Mouse (Mus musculus): ENCODE measurements around the gene Six3. TPM values are rescaled to one million over a fixed set of nuclear protein-coding genes. Genes with fewer than 3 reads are reported as not detected.

Six3 gene
- polyA plus RNA-seq, 1 experiment from 2014 or later, result 17.6 TPM

DNA sequence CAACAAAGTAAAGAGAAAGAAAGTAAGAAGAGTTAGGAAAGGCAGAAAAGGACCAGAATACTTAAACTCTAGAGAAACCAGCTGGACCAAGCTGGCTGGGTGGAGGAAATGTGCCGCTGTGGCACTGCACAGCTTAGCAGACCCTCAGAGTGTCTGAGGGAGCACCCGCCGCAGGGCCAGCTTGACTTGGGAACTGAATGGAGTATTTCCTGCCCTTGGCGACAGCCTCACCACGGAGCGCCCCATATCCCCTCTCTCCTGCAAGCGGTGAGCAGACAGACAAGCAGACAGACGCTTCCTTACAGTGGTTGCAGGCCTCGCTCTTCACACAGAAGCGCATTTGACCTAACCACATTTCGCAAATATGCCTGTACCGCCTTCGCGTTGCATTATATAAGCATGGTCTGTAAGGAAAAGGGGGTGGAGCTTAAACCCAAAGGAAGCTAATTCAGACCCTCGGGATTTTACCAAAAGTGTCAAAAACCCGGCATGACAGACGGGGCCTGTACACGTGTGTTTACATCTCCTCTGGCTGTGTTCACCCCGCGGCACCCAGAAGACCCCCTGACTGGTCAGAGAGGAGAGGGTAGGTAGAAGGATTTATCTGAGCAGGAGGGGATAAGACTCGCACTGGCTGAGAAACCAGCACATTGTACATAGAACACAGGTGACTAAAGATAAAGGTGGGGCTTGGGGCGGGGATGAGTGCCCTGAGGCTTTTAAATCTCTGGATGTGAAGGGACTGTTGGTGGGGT is 17.1 kb downstream of the Six3 start:
- WGBS, result 47% methylated on average over 22 of the region's 22 CpGs
- Histone ChIP-seq H3K36me3 (ENCODE audit: control insufficient read depth, insufficient read depth) (no peaks in the 10 kb centered on the region), H3K4me1 (replicated peaks; ENCODE audit: control insufficient read depth, insufficient read depth, low read length) (peaks cover 5% of the 10 kb centered on the region), H3K4me2 (ENCODE audit: low read length) (no peak overlapping the region), H3K9me3 (ENCODE audit: control insufficient read depth, low read length) (no peaks in the 10 kb centered on the region), H3K27me3 (replicated peaks; ENCODE audit: control insufficient read depth, insufficient read depth, low read length) (peaks cover 59% of the 10 kb centered on the region), H3K9ac (replicated peaks; ENCODE audit: low read depth, low read length) (no peak overlapping the region), H3K4me3 (replicated peaks; ENCODE audit: low read length) (no peak overlapping the region), H3K27ac (ENCODE audit: low read length) (no peak overlapping the region)
- no peak for ATAC-seq

GRCm38 (mm10) chr17:85631106-85631505 is 17.7 kb downstream of the Six3 start:
- H3K27me3 ChIP-seq (replicated peaks; ENCODE audit: control insufficient read depth, insufficient read depth, low read length), result peaks cover 53% of the 10 kb centered on the region
- no peak for ATAC-seq
- H3K36me3 ChIP-seq (ENCODE audit: control insufficient read depth, insufficient read depth), result no peaks in the 10 kb centered on the region
- H3K9ac ChIP-seq (replicated peaks; ENCODE audit: low read depth, low read length), result no peak overlapping the region
- H3K4me3 ChIP-seq (replicated peaks; ENCODE audit: low read length), result no peak overlapping the region
- H3K27ac ChIP-seq (ENCODE audit: low read length), result no peak overlapping the region
- 27% methylated on average over 4 of the region's 5 CpGs for WGBS
- no peaks in the 10 kb centered on the region for H3K9me3 ChIP-seq (ENCODE audit: control insufficient read depth, low read length)
- H3K4me2 ChIP-seq (ENCODE audit: low read length), result no peak overlapping the region
- peaks cover 3% of the 10 kb centered on the region; the same call in 1 of the 2 replicates for H3K4me1 ChIP-seq (replicated peaks; ENCODE audit: control insufficient read depth, insufficient read depth, low read length)

DNA sequence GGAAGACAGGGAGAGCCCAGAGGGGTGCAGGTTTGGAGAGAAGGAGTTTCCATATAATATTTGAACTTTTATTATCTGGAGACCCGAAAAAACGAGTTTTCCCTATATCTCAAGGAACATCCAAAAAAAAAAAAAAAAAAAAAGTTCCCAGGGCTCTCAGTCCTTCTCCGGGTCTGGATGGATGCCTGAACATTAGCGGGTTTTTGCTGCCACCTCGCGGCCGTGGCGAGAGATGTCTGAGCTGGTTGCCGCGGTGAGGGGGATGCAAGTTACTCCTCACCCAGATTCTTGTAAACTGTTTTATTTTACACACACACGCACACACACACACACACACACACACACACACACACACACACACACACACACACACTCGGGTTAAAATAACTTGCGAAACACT is 20.2 kb downstream of the Six3 start:
- H3K4me3 ChIP-seq (replicated peaks; ENCODE audit: low read length), result no peak overlapping the region
- no peak overlapping the region for H3K4me2 ChIP-seq (ENCODE audit: low read length)
- H3K9me3 ChIP-seq (ENCODE audit: control insufficient read depth, low read length), result no peaks in the 10 kb centered on the region
- no peaks in the 10 kb centered on the region for H3K36me3 ChIP-seq (ENCODE audit: control insufficient read depth, insufficient read depth)
- 0 out of 2 replicates have a peak, but pooled peaks have one; percentile 41 for ATAC-seq
- peaks cover 2% of the 10 kb centered on the region; the same call in 1 of the 2 replicates for H3K4me1 ChIP-seq (replicated peaks; ENCODE audit: control insufficient read depth, insufficient read depth, low read length)
- no peak overlapping the region for H3K9ac ChIP-seq (replicated peaks; ENCODE audit: low read depth, low read length)
- H3K27ac ChIP-seq (ENCODE audit: low read length), result no peak overlapping the region
- peaks cover 28% of the 10 kb centered on the region for H3K27me3 ChIP-seq (replicated peaks; ENCODE audit: control insufficient read depth, insufficient read depth, low read length)
- 1% methylated on average over 13 of the region's 13 CpGs for WGBS

DNA sequence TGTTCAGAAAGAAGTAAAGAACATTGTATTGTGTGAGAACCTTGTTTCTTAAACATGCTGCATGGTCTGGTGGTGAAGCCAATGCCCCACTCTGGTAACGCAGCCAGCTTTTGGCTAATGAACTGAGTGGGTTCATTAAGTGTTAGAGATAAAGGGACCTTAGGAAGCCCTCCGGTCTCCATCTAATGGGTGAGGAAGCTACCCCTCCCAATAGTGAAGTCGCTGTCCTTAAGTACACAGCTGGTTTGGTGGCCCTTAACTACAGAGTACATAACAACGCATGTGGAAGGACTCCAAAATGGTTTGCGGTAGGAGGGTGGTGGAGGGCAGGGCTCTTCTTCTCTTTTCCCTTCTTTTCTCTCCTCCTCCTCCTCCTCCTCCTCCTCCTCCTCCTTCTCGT is 24.5 kb downstream of the Six3 start:
- 79% methylated on average over 5 of the region's 6 CpGs for WGBS
- no peaks in the 10 kb centered on the region for H3K4me1 ChIP-seq (replicated peaks; ENCODE audit: control insufficient read depth, insufficient read depth, low read length)
- no peak overlapping the region for H3K9ac ChIP-seq (replicated peaks; ENCODE audit: low read depth, low read length)
- no peak overlapping the region for H3K4me3 ChIP-seq (replicated peaks; ENCODE audit: low read length)
- H3K9me3 ChIP-seq (ENCODE audit: control insufficient read depth, low read length), result no peaks in the 10 kb centered on the region
- H3K27ac ChIP-seq (ENCODE audit: low read length), result no peak overlapping the region
- H3K4me2 ChIP-seq (ENCODE audit: low read length), result no peak overlapping the region
- no peaks in the 10 kb centered on the region for H3K36me3 ChIP-seq (ENCODE audit: control insufficient read depth, insufficient read depth)
- ATAC-seq, result no peak
- H3K27me3 ChIP-seq (replicated peaks; ENCODE audit: control insufficient read depth, insufficient read depth, low read length), result 0 out of 2 replicates have a peak, but pooled peaks cover 5% of the 10 kb centered on the region

DNA sequence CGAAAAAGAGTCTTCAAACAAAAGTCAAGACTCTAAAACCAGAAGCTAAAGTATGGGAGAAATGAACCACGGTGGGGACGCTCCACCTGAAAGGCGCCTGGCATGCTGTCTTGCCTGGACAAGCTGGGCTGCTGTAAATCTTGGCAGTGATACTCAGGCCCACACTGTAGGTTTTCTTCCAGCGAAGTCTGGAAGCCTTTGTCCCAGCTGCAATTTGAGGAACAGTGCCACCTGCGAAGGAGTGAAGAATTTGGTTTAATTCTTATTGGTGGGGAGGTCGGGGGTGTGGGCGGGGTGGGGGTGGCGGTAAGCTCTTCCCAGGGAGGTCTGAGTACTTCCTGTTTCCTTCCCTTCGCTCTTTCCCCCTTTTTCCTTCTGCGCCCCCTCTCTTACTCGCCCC is 31.9 kb downstream of the Six3 start:
- H3K27ac ChIP-seq (ENCODE audit: low read length), result no peak overlapping the region
- peaks cover 12% of the 10 kb centered on the region for H3K4me1 ChIP-seq (replicated peaks; ENCODE audit: control insufficient read depth, insufficient read depth, low read length)
- peak overlapping the region; percentile 45 for H3K4me3 ChIP-seq (replicated peaks; ENCODE audit: low read length)
- peak overlapping the region; percentile 57 for H3K9ac ChIP-seq (replicated peaks; ENCODE audit: low read depth, low read length)
- peaks cover 16% of the 10 kb centered on the region for H3K27me3 ChIP-seq (replicated peaks; ENCODE audit: control insufficient read depth, insufficient read depth, low read length)
- H3K9me3 ChIP-seq (ENCODE audit: control insufficient read depth, low read length), result no peaks in the 10 kb centered on the region
- ATAC-seq, result peak; percentile 60
- H3K4me2 ChIP-seq (ENCODE audit: low read length), result peak overlapping the region; percentile 74
- no peaks in the 10 kb centered on the region for H3K36me3 ChIP-seq (ENCODE audit: control insufficient read depth, insufficient read depth)
- WGBS, result 5% methylated on average over 10 of the region's 12 CpGs

DNA sequence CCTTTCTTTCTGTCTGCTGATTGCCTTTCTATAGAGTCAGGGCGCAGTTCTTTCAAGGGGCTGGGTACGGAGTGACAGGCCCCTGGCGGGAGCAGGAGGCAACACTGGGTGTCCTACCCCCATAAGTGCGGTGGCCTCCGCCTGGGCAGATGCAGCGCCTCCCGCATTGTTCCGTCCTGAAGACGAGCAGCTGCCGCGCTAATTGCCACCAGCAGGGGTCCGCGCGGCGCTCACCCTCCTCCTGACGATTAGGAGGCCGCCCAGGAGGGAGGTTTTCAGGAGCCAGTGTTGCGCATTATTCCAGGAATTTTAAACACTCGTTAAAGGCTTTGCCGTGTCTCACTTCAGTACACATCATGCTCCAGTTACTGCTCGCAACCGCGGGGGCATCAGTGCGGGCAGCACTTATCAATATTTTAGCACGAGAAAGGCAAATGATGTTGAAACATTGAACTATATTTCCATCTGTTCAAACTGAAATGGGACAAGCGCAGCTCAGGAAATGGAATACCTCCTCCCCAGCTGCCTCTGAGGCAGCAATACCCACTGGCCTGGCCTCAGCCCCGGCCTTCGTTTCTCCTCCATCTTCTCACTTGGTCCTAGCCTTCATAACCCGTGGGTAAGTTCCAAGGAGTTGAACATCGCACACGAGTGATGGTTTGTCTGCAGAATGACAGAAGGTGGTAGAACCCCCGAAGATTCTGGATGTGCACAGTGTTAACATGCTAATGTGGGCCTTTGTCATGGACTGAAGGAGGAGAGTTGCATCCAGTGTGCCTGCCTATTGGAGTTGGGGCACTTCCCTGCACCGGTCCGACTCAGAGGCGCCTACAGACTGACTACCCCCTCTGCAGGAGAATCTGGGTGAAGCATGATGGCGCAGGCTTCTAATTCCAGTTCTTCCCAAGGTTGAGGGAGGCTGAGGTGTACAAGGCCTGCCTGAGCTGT is 32.6 kb downstream of the Six3 start:
- peak overlapping the region; percentile 45 for H3K4me3 ChIP-seq (replicated peaks; ENCODE audit: low read length)
- peaks cover 12% of the 10 kb centered on the region for H3K4me1 ChIP-seq (replicated peaks; ENCODE audit: control insufficient read depth, insufficient read depth, low read length)
- peak overlapping the region; percentile 57 for H3K9ac ChIP-seq (replicated peaks; ENCODE audit: low read depth, low read length)
- no peaks in the 10 kb centered on the region for H3K9me3 ChIP-seq (ENCODE audit: control insufficient read depth, low read length)
- H3K27me3 ChIP-seq (replicated peaks; ENCODE audit: control insufficient read depth, insufficient read depth, low read length), result peaks cover 16% of the 10 kb centered on the region
- H3K36me3 ChIP-seq (ENCODE audit: control insufficient read depth, insufficient read depth), result no peaks in the 10 kb centered on the region
- peak overlapping the region; percentile 74 for H3K4me2 ChIP-seq (ENCODE audit: low read length)
- H3K27ac ChIP-seq (ENCODE audit: low read length), result no peak overlapping the region
- ATAC-seq, result peak; percentile 88
- WGBS, result 2% methylated on average over 36 of the region's 36 CpGs

GRCm38 (mm10) chr17:85660016-85660415 is 46.6 kb downstream of the Six3 start:
- H3K9me3 ChIP-seq (ENCODE audit: control insufficient read depth, low read length), result no peaks in the 10 kb centered on the region
- H3K4me3 ChIP-seq (replicated peaks; ENCODE audit: low read length), result no peak overlapping the region
- no peak for ATAC-seq
- H3K9ac ChIP-seq (replicated peaks; ENCODE audit: low read depth, low read length), result no peak overlapping the region
- peaks cover 5% of the 10 kb centered on the region for H3K27me3 ChIP-seq (replicated peaks; ENCODE audit: control insufficient read depth, insufficient read depth, low read length)
- WGBS, result 92% methylated on average over 1 of the region's 1 CpGs
- H3K4me2 ChIP-seq (ENCODE audit: low read length), result no peak overlapping the region
- H3K4me1 ChIP-seq (replicated peaks; ENCODE audit: control insufficient read depth, insufficient read depth, low read length), result peaks cover 8% of the 10 kb centered on the region
- H3K27ac ChIP-seq (ENCODE audit: low read length), result no peak overlapping the region
- H3K36me3 ChIP-seq (ENCODE audit: control insufficient read depth, insufficient read depth), result no peaks in the 10 kb centered on the region

GRCm38 (mm10) chr17:85661521-85661920 is 48.1 kb downstream of the Six3 start:
- H3K4me3 ChIP-seq (replicated peaks; ENCODE audit: low read length), result no peak overlapping the region
- peaks cover 12% of the 10 kb centered on the region for H3K27me3 ChIP-seq (replicated peaks; ENCODE audit: control insufficient read depth, insufficient read depth, low read length)
- no peaks in the 10 kb centered on the region for H3K9me3 ChIP-seq (ENCODE audit: control insufficient read depth, low read length)
- no peak overlapping the region for H3K9ac ChIP-seq (replicated peaks; ENCODE audit: low read depth, low read length)
- no peak for ATAC-seq
- H3K27ac ChIP-seq (ENCODE audit: low read length), result no peak overlapping the region
- H3K4me1 ChIP-seq (replicated peaks; ENCODE audit: control insufficient read depth, insufficient read depth, low read length), result peaks cover 8% of the 10 kb centered on the region
- whole genome bisulfite sequencing, result 67% methylated on average over 5 of the region's 5 CpGs
- H3K36me3 ChIP-seq (ENCODE audit: control insufficient read depth, insufficient read depth), result no peaks in the 10 kb centered on the region
- no peak overlapping the region for H3K4me2 ChIP-seq (ENCODE audit: low read length)

DNA sequence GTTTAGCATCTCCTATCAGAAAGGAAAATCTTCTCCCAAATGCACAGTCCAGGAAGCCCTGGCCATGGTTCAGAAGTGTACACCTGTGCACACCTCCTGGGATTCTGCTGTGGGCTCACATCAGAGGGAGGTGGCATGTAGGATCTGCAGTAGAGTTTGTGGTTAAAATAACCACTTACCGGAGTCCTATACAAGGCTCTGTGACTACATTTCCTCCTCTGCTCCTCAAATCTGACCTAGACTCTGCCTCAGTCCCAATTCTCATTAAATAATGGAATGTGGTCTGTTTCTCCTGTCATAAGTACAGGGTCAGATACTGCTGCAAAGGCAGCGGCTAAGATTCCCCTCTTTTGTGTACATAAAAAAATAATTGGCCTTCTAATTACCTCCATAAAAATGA is 50.8 kb downstream of the Six3 start:
- peaks cover 8% of the 10 kb centered on the region for H3K4me1 ChIP-seq (replicated peaks; ENCODE audit: control insufficient read depth, insufficient read depth, low read length)
- H3K36me3 ChIP-seq (ENCODE audit: control insufficient read depth, insufficient read depth), result no peaks in the 10 kb centered on the region
- H3K27me3 ChIP-seq (replicated peaks; ENCODE audit: control insufficient read depth, insufficient read depth, low read length), result peaks cover 12% of the 10 kb centered on the region
- H3K9me3 ChIP-seq (ENCODE audit: control insufficient read depth, low read length), result no peaks in the 10 kb centered on the region
- H3K27ac ChIP-seq (ENCODE audit: low read length), result no peak overlapping the region
- H3K9ac ChIP-seq (replicated peaks; ENCODE audit: low read depth, low read length), result 0 out of 2 replicates have a peak overlapping the region, but pooled peaks have one; percentile 7
- no peak overlapping the region for H3K4me3 ChIP-seq (replicated peaks; ENCODE audit: low read length)
- WGBS, result 21% methylated on average over 2 of the region's 2 CpGs
- H3K4me2 ChIP-seq (ENCODE audit: low read length), result peak overlapping the region; percentile 48
- peak; percentile 32; the same call in 1 of the 2 replicates for ATAC-seq
